Mouse (Mus musculus): ENCODE measurements around the gene Calhm3. TPM values are rescaled to one million over a fixed set of nuclear protein-coding genes. Genes with fewer than 3 reads are reported as not detected.

Calhm3 gene
- polyA plus RNA-seq, 1 experiment from 2014 or later: not detected

Other genes with a start within 250 kb of the Calhm3 start
- gene Ina, start 143.1 kb downstream of the Calhm3 start, polyA plus RNA-seq (2015; fragmentation: Nextera tagmentation; extraction: Ambion mirVana): 526 and 612 TPM in 2 replicates
- gene Nt5c2, start 142.6 kb downstream of the Calhm3 start, polyA plus RNA-seq (2015; fragmentation: Nextera tagmentation; extraction: Ambion mirVana): 74.1 and 81.2 TPM in 2 replicates
- 29.3 and 33.4 TPM in 2 replicates for gene Pcgf6, start 106.9 kb downstream of the Calhm3 start, polyA plus RNA-seq (2015; fragmentation: Nextera tagmentation; extraction: Ambion mirVana)
- gene Taf5, start 90.0 kb downstream of the Calhm3 start, polyA plus RNA-seq (2015; fragmentation: Nextera tagmentation; extraction: Ambion mirVana): 5.8 and 5.9 TPM in 2 replicates
- gene Usmg5, start 67.1 kb downstream of the Calhm3 start, polyA plus RNA-seq (2015; fragmentation: Nextera tagmentation; extraction: Ambion mirVana): 1,548 and 1,861 TPM in 2 replicates
- gene Pdcd11, start 67.0 kb downstream of the Calhm3 start, polyA plus RNA-seq (2015; fragmentation: Nextera tagmentation; extraction: Ambion mirVana): 5.1 and 5.9 TPM in 2 replicates
- gene Calhm2, start 19.5 kb downstream of the Calhm3 start, polyA plus RNA-seq (2015; fragmentation: Nextera tagmentation; extraction: Ambion mirVana): 1.3 and 1.6 TPM in 2 replicates
- gene Calhm1, start 13.5 kb downstream of the Calhm3 start, polyA plus RNA-seq (2015; fragmentation: Nextera tagmentation; extraction: Ambion mirVana): not detected in 2 replicates
- 17.6 and 17.9 TPM in 2 replicates for gene Neurl1a, start 21.1 kb upstream of the Calhm3 start, polyA plus RNA-seq (2015; fragmentation: Nextera tagmentation; extraction: Ambion mirVana)